Mouse (Mus musculus): ENCODE results near the gene Cdk14.

DNA sequence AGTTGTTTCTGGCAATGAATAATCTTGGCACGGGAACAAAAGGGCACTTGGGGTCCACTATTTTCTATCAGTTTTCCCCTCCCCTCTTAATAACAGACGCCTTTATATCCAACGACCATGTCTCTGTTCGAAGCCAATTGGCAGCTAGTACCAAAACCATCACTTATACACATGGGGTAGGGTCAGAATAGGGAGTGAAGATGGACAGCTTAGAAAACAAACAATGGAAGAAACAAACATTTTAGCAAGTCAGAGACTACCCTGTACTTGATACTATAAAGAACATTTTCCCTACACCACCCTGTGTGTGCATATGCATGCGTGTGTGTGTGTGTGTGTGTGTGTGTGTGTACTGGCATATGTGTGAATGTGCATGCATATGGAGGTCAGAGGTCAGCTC is 386.7 kb downstream of the Cdk14 start:
- no peak for TF ChIP-seq CTCF (IDR thresholded peaks at IDR 0.05; ENCODE audit: low read depth, low read length)
- TF ChIP-seq POLR2A (IDR thresholded peaks at IDR 0.05; ENCODE audit: insufficient read depth, low read length), result no peak
